Mouse (Mus musculus): Measurements from ENCODE around the gene Lclat1. TPM values are rescaled to one million over a fixed set of nuclear protein-coding genes. Genes with fewer than 3 reads are reported as not detected.
"Not testable (repeated sequence)": the region's sequence is repeated elsewhere in the genome, so short reads cannot be mapped to it uniquely, and the experiment has no call there.

Lclat1 gene
- polyA plus RNA-seq, 1 experiment from 2014 or later, result 12.2 TPM

GRCm38 (mm10) chr17:73142445-73142844 is 34.7 kb downstream of the Lclat1 start:
- no peaks in the 10 kb centered on the region for H3K4me1 ChIP-seq (ENCODE audit: control insufficient read depth, insufficient read depth, low read length)
- no peak overlapping the region for H3K4me3 ChIP-seq (ENCODE audit: low read depth, low read length)
- no peak overlapping the region for H3K4me2 ChIP-seq (ENCODE audit: low read length)
- no peak for ATAC-seq
- no peak overlapping the region for H3K27ac ChIP-seq (ENCODE audit: low read depth, low read length)
- H3K9me3 ChIP-seq (replicated peaks; ENCODE audit: control insufficient read depth, low read length), result no peaks in the 10 kb centered on the region; the same call in 1 of the 2 replicates
- 96% methylated on average over 2 of the region's 2 CpGs for WGBS
- no peaks in the 10 kb centered on the region for H3K27me3 ChIP-seq (replicated peaks; ENCODE audit: control insufficient read depth, insufficient read depth, low read length)
- H3K36me3 ChIP-seq (ENCODE audit: control insufficient read depth, insufficient read depth, low read length), result no peaks in the 10 kb centered on the region
- no peak overlapping the region for H3K9ac ChIP-seq (ENCODE audit: low read length)
- DNase-seq (ENCODE audit: low spot score), result no peak

- no peaks in the 10 kb centered on the region for H3K4me1 ChIP-seq (ENCODE audit: control insufficient read depth, insufficient read depth, low read length)
- no peak overlapping the region for H3K9ac ChIP-seq (ENCODE audit: low read length)
- no peaks in the 10 kb centered on the region for H3K9me3 ChIP-seq (replicated peaks; ENCODE audit: control insufficient read depth, low read length)
- DNase-seq (ENCODE audit: low spot score) (no peak), ATAC-seq (no peak)
- H3K4me2 ChIP-seq (ENCODE audit: low read length), result no peak overlapping the region
- H3K27ac ChIP-seq (ENCODE audit: low read depth, low read length), result no peak overlapping the region
- H3K36me3 ChIP-seq (ENCODE audit: control insufficient read depth, insufficient read depth, low read length), result no peaks in the 10 kb centered on the region
- 92% methylated on average over 2 of the region's 2 CpGs for WGBS
- no peaks in the 10 kb centered on the region for H3K27me3 ChIP-seq (replicated peaks; ENCODE audit: control insufficient read depth, insufficient read depth, low read length)
- no peak overlapping the region for H3K4me3 ChIP-seq (ENCODE audit: low read depth, low read length)
Observed at GRCm38 (mm10) chr17:73145426-73145825, 37.6 kb downstream of the Lclat1 start.

GRCm38 (mm10) chr17:73148607-73149006 is 40.8 kb downstream of the Lclat1 start:
- H3K4me1 ChIP-seq (ENCODE audit: control insufficient read depth, insufficient read depth, low read length), result no peaks in the 10 kb centered on the region
- H3K9me3 ChIP-seq (replicated peaks; ENCODE audit: control insufficient read depth, low read length), result no peaks in the 10 kb centered on the region
- H3K4me2 ChIP-seq (ENCODE audit: low read length), result no peak overlapping the region
- no peak overlapping the region for H3K27ac ChIP-seq (ENCODE audit: low read depth, low read length)
- no peak overlapping the region for H3K4me3 ChIP-seq (ENCODE audit: low read depth, low read length)
- 86% methylated on average over 2 of the region's 2 CpGs for WGBS
- no peak for DNase-seq (ENCODE audit: low spot score)
- no peaks in the 10 kb centered on the region for H3K36me3 ChIP-seq (ENCODE audit: control insufficient read depth, insufficient read depth, low read length)
- H3K9ac ChIP-seq (ENCODE audit: low read length), result no peak overlapping the region
- ATAC-seq, result no peak
- H3K27me3 ChIP-seq (replicated peaks; ENCODE audit: control insufficient read depth, insufficient read depth, low read length), result no peaks in the 10 kb centered on the region

GRCm38 (mm10) chr17:73152790-73153525 is 45.2 kb downstream of the Lclat1 start:
- whole genome bisulfite sequencing, result 93% methylated on average over 3 of the region's 3 CpGs

GRCm38 (mm10) chr17:73153672-73154071 is 45.9 kb downstream of the Lclat1 start:
- Histone ChIP-seq H3K9me3 (replicated peaks; ENCODE audit: control insufficient read depth, low read length) (no peaks in the 10 kb centered on the region), H3K27me3 (replicated peaks; ENCODE audit: control insufficient read depth, insufficient read depth, low read length) (no peaks in the 10 kb centered on the region), H3K4me1 (ENCODE audit: control insufficient read depth, insufficient read depth, low read length) (no peaks in the 10 kb centered on the region), H3K4me3 (ENCODE audit: low read depth, low read length) (no peak overlapping the region), H3K4me2 (ENCODE audit: low read length) (no peak overlapping the region), H3K27ac (ENCODE audit: low read depth, low read length) (no peak overlapping the region), H3K36me3 (ENCODE audit: control insufficient read depth, insufficient read depth, low read length) (no peaks in the 10 kb centered on the region), H3K9ac (ENCODE audit: low read length) (no peak overlapping the region)
- DNase-seq (ENCODE audit: low spot score) (no peak), ATAC-seq (no peak)
- WGBS, result 91% methylated on average over 2 of the region's 2 CpGs

More at GRCm38 (mm10) chr17:73152790-73153525, 45.2 kb downstream of the Lclat1 start:
- DNase-seq (ENCODE audit: low spot score); H3K9ac ChIP-seq (ENCODE audit: low read length); H3K4me3 ChIP-seq (ENCODE audit: low read depth, low read length); H3K27me3 ChIP-seq (replicated peaks; ENCODE audit: control insufficient read depth, insufficient read depth, low read length); H3K4me2 ChIP-seq (ENCODE audit: low read length); ATAC-seq; H3K27ac ChIP-seq (ENCODE audit: low read depth, low read length); H3K36me3 ChIP-seq (ENCODE audit: control insufficient read depth, insufficient read depth, low read length); H3K4me1 ChIP-seq (ENCODE audit: control insufficient read depth, insufficient read depth, low read length); H3K9me3 ChIP-seq (replicated peaks; ENCODE audit: control insufficient read depth, low read length): not testable (repeated sequence)

- Histone ChIP-seq H3K9me3 (replicated peaks; ENCODE audit: control insufficient read depth, low read length) (no peaks in the 10 kb centered on the region), H3K4me3 (ENCODE audit: low read depth, low read length) (no peak overlapping the region), H3K27ac (ENCODE audit: low read depth, low read length) (no peak overlapping the region), H3K36me3 (ENCODE audit: control insufficient read depth, insufficient read depth, low read length) (no peaks in the 10 kb centered on the region), H3K4me2 (ENCODE audit: low read length) (no peak overlapping the region), H3K27me3 (replicated peaks; ENCODE audit: control insufficient read depth, insufficient read depth, low read length) (no peaks in the 10 kb centered on the region), H3K4me1 (ENCODE audit: control insufficient read depth, insufficient read depth, low read length) (no peaks in the 10 kb centered on the region), H3K9ac (ENCODE audit: low read length) (no peak overlapping the region)
- 67% methylated on average over 1 of the region's 1 CpGs for WGBS
- DNase-seq (ENCODE audit: low spot score) (no peak), ATAC-seq (no peak)
Observed at GRCm38 (mm10) chr17:73156606-73157005, 48.8 kb downstream of the Lclat1 start.

- WGBS, result 88% methylated on average over 6 of the region's 6 CpGs
- H3K36me3 ChIP-seq (ENCODE audit: control insufficient read depth, insufficient read depth, low read length), result peaks cover 8% of the 10 kb centered on the region; the same call in 1 of the 2 replicates
- H3K4me3 ChIP-seq (ENCODE audit: low read depth, low read length), result no peak overlapping the region
- H3K27ac ChIP-seq (ENCODE audit: low read depth, low read length), result no peak overlapping the region
- no peak overlapping the region for H3K4me2 ChIP-seq (ENCODE audit: low read length)
- ATAC-seq (no peak), DNase-seq (ENCODE audit: low spot score) (no peak)
- no peaks in the 10 kb centered on the region for H3K27me3 ChIP-seq (replicated peaks; ENCODE audit: control insufficient read depth, insufficient read depth, low read length)
- H3K4me1 ChIP-seq (ENCODE audit: control insufficient read depth, insufficient read depth, low read length), result no peaks in the 10 kb centered on the region
- no peaks in the 10 kb centered on the region for H3K9me3 ChIP-seq (replicated peaks; ENCODE audit: control insufficient read depth, low read length)
- H3K9ac ChIP-seq (ENCODE audit: low read length), result no peak overlapping the region
Observed at GRCm38 (mm10) chr17:73161795-73162194, 54.0 kb downstream of the Lclat1 start.

- no peak overlapping the region for H3K27ac ChIP-seq (ENCODE audit: low read depth, low read length)
- H3K4me2 ChIP-seq (ENCODE audit: low read length), result no peak overlapping the region
- H3K4me1 ChIP-seq (ENCODE audit: control insufficient read depth, insufficient read depth, low read length), result no peaks in the 10 kb centered on the region
- no peaks in the 10 kb centered on the region for H3K9me3 ChIP-seq (replicated peaks; ENCODE audit: control insufficient read depth, low read length)
- WGBS, result 87% methylated on average over 15 of the region's 15 CpGs
- no peak overlapping the region for H3K9ac ChIP-seq (ENCODE audit: low read length)
- no peaks in the 10 kb centered on the region for H3K27me3 ChIP-seq (replicated peaks; ENCODE audit: control insufficient read depth, insufficient read depth, low read length)
- ATAC-seq, result no peak
- no peak overlapping the region for H3K4me3 ChIP-seq (ENCODE audit: low read depth, low read length)
- no peak for DNase-seq (ENCODE audit: low spot score)
- peaks cover 8% of the 10 kb centered on the region; the same call in 1 of the 2 replicates for H3K36me3 ChIP-seq (ENCODE audit: control insufficient read depth, insufficient read depth, low read length)
Observed at GRCm38 (mm10) chr17:73162445-73163208, 54.8 kb downstream of the Lclat1 start.

GRCm38 (mm10) chr17:73163597-73163996 is 55.8 kb downstream of the Lclat1 start:
- no peaks in the 10 kb centered on the region for H3K9me3 ChIP-seq (replicated peaks; ENCODE audit: control insufficient read depth, low read length)
- DNase-seq (ENCODE audit: low spot score), result no peak
- no peak overlapping the region for H3K9ac ChIP-seq (ENCODE audit: low read length)
- H3K4me3 ChIP-seq (ENCODE audit: low read depth, low read length), result no peak overlapping the region
- no peaks in the 10 kb centered on the region for H3K27me3 ChIP-seq (replicated peaks; ENCODE audit: control insufficient read depth, insufficient read depth, low read length)
- H3K27ac ChIP-seq (ENCODE audit: low read depth, low read length), result no peak overlapping the region
- ATAC-seq, result no peak
- H3K4me2 ChIP-seq (ENCODE audit: low read length), result no peak overlapping the region
- WGBS, result 74% methylated on average over 3 of the region's 3 CpGs
- H3K36me3 ChIP-seq (ENCODE audit: control insufficient read depth, insufficient read depth, low read length), result peaks cover 8% of the 10 kb centered on the region; the same call in 1 of the 2 replicates
- no peaks in the 10 kb centered on the region for H3K4me1 ChIP-seq (ENCODE audit: control insufficient read depth, insufficient read depth, low read length)

Data from forebrain, embryonic 14.5 days (tissue).